Mouse (Mus musculus): ENCODE measurements around the gene Chga.

GRCm38 (mm10) chr12:102568219-102568618 is 13.4 kb downstream of the Chga start:
- no peak for TF ChIP-seq CTCF (conservative IDR thresholded peaks at IDR 0.05; ENCODE audit: low read length)
- TF ChIP-seq POU5F1 (IDR thresholded peaks at IDR 0.05; ENCODE audit: borderline replicate concordance, low read length), result no peak
- no peak for TF ChIP-seq NANOG (IDR thresholded peaks at IDR 0.05; ENCODE audit: borderline replicate concordance, low read length)

All from E14TG2a.4 (cell line).